Mouse (Mus musculus): ENCODE results near the gene 1700037C18Rik. TPM values are rescaled to one million over a fixed set of nuclear protein-coding genes. Genes with fewer than 3 reads are reported as not detected.
"Not testable (repeated sequence)": the region's sequence is repeated elsewhere in the genome, so short reads cannot be mapped to it uniquely, and the experiment has no call there.

1700037C18Rik gene
- polyA plus RNA-seq, 1 experiment from 2014 or later, result 15.7 TPM

GRCm38 (mm10) chr16:3852586-3852985, 55.9 kb downstream of the 1700037C18Rik start:
- H3K27ac ChIP-seq (ENCODE audit: low read depth, low read length), result no peak overlapping the region
- ATAC-seq, result no peak
- H3K4me3 ChIP-seq (ENCODE audit: low read length), result no peak overlapping the region
- H3K4me2 ChIP-seq (ENCODE audit: low read length), result no peak overlapping the region
- peaks cover 7% of the 10 kb centered on the region for H3K4me1 ChIP-seq (ENCODE audit: control insufficient read depth, insufficient read depth, low read depth, low read length)
- H3K27me3 ChIP-seq (replicated peaks; ENCODE audit: control insufficient read depth, insufficient read depth, low read length), result no peaks in the 10 kb centered on the region
- 38% methylated on average over 12 of the region's 12 CpGs for WGBS
- no peaks in the 10 kb centered on the region for H3K9me3 ChIP-seq (ENCODE audit: control insufficient read depth, low read length)
- no peak overlapping the region for H3K9ac ChIP-seq (ENCODE audit: low read depth, low read length)
- no peaks in the 10 kb centered on the region for H3K36me3 ChIP-seq (ENCODE audit: control insufficient read depth, insufficient read depth, low read length)

- H3K36me3 ChIP-seq (ENCODE audit: control insufficient read depth, insufficient read depth, low read length); ATAC-seq; H3K27me3 ChIP-seq (replicated peaks; ENCODE audit: control insufficient read depth, insufficient read depth, low read length); H3K4me2 ChIP-seq (ENCODE audit: low read length); H3K4me3 ChIP-seq (ENCODE audit: low read length); H3K9ac ChIP-seq (ENCODE audit: low read depth, low read length); H3K9me3 ChIP-seq (ENCODE audit: control insufficient read depth, low read length); H3K27ac ChIP-seq (ENCODE audit: low read depth, low read length): not testable (repeated sequence)
- H3K4me1 ChIP-seq (ENCODE audit: control insufficient read depth, insufficient read depth, low read depth, low read length), result peaks cover 11% of the 10 kb centered on the region
- 87% methylated on average over 12 of the region's 13 CpGs for WGBS
These were observed 57.2 kb downstream of the 1700037C18Rik start for GRCm38 (mm10) chr16:3851301-3851700.

GRCm38 (mm10) chr16:3848416-3848815, 60.1 kb downstream of the 1700037C18Rik start:
- H3K9ac ChIP-seq (ENCODE audit: low read depth, low read length), result no peak overlapping the region
- no peaks in the 10 kb centered on the region for H3K36me3 ChIP-seq (ENCODE audit: control insufficient read depth, insufficient read depth, low read length)
- 72% methylated on average over 3 of the region's 3 CpGs for WGBS
- no peak overlapping the region for H3K27ac ChIP-seq (ENCODE audit: low read depth, low read length)
- H3K4me3 ChIP-seq (ENCODE audit: low read length), result no peak overlapping the region
- peaks cover 11% of the 10 kb centered on the region for H3K4me1 ChIP-seq (ENCODE audit: control insufficient read depth, insufficient read depth, low read depth, low read length)
- ATAC-seq, result no peak
- H3K9me3 ChIP-seq (ENCODE audit: control insufficient read depth, low read length), result no peaks in the 10 kb centered on the region
- H3K4me2 ChIP-seq (ENCODE audit: low read length), result no peak overlapping the region
- no peaks in the 10 kb centered on the region for H3K27me3 ChIP-seq (replicated peaks; ENCODE audit: control insufficient read depth, insufficient read depth, low read length)

DNA sequence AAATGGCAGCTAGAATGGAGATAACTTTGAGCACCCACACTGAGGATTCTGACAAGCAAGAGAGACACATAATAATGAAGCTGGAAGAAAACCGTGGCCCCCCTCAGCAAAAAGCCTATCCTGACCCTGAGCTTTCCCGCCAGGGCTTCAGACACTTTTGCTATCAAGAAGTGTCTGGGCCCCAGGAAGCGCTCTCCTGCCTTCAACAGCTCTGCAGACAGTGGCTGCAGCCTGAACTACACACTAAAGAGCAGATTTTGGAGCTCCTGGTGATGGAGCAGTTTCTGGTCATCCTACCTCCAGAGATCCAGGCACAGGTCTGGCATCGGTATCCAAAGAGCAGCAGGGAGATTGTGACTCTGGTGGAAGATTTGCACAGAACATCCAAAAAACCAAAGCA, 60.6 kb downstream of the 1700037C18Rik start:
- 69% methylated on average over 4 of the region's 4 CpGs for WGBS
- peaks cover 11% of the 10 kb centered on the region for H3K4me1 ChIP-seq (ENCODE audit: control insufficient read depth, insufficient read depth, low read depth, low read length)
- peak overlapping the region; percentile 72 for H3K4me3 ChIP-seq (ENCODE audit: low read length)
- H3K4me2 ChIP-seq (ENCODE audit: low read length), result peak overlapping the region; percentile 81
- no peaks in the 10 kb centered on the region for H3K9me3 ChIP-seq (ENCODE audit: control insufficient read depth, low read length)
- no peak overlapping the region for H3K27ac ChIP-seq (ENCODE audit: low read depth, low read length)
- H3K27me3 ChIP-seq (replicated peaks; ENCODE audit: control insufficient read depth, insufficient read depth, low read length), result no peaks in the 10 kb centered on the region
- no peaks in the 10 kb centered on the region for H3K36me3 ChIP-seq (ENCODE audit: control insufficient read depth, insufficient read depth, low read length)
- peak overlapping the region; percentile 86 for H3K9ac ChIP-seq (ENCODE audit: low read depth, low read length)
- ATAC-seq, result no peak

DNA sequence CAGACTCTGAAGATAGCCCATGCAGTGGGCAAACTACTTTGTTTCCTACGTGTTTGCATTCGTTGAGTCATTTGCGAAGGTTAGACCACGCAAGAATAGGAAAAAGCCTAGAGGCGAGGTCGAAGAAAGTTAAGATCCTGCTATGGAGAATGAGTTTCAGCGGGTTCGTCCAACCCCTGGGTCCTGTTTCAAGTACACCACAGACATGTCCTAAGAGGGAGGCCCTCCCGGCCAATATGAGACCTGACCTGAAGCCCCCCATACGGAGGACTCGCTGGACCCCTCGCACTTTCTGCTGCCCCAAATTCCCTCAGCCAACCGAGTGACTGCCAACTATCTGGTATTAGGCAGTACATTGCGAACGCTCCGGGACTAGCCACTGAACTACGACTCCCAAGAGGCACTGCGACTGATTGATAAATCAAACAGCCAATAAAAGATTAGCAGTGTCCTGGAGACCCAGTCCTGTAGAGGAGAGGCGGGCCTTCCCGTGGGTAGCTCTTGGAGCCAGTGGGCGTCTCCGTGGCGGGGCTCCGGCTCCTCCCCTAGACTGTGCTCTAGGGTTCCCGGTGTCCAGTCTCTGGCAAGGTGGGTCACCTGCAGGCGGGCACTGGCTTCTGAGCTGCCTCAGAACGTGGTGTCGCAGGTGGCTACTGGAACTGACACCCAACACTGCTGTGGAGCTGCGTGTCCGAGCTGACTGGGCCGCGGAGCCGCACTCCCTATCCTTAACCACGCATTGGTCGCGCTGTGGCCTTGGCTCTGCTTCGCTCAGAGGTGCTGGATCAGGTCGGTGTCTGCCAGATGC, 61.6 kb downstream of the 1700037C18Rik start, which contains the start of gene Zfp174:
Gene Zfp174 (plus strand): TSS at position 558 of the 808 bp plus-strand sequence.
- Histone ChIP-seq H3K4me1 (ENCODE audit: control insufficient read depth, insufficient read depth, low read depth, low read length) (peaks cover 11% of the 10 kb centered on the region), H3K36me3 (ENCODE audit: control insufficient read depth, insufficient read depth, low read length) (no peaks in the 10 kb centered on the region), H3K4me2 (ENCODE audit: low read length) (peak within 1 kb of the TSS; percentile 81), H3K27ac (ENCODE audit: low read depth, low read length) (peak within 1 kb of the TSS; percentile 77), H3K9ac (ENCODE audit: low read depth, low read length) (peak within 1 kb of the TSS; percentile 86), H3K4me3 (ENCODE audit: low read length) (peak within 1 kb of the TSS; percentile 72), H3K27me3 (replicated peaks; ENCODE audit: control insufficient read depth, insufficient read depth, low read length) (no peaks in the 10 kb centered on the region), H3K9me3 (ENCODE audit: control insufficient read depth, low read length) (no peaks in the 10 kb centered on the region)
- ATAC-seq, result peak; percentile 99
- WGBS, result 4% methylated on average over 38 of the region's 38 CpGs

Small RNA genes lying within 50 kb of the gene (microRNA-seq; reads per million reads assigned to microRNA genes)
- not detected for gene Gm23493

Other genes starting within 250 kb of the 1700037C18Rik start
- gene Mefv, start 190.6 kb downstream of the 1700037C18Rik start, polyA plus RNA-seq (2015; fragmentation: Nextera tagmentation; extraction: Ambion mirVana), result not detected in 2 replicates
- 40.6 and 47.5 TPM in 2 replicates for gene Zfp263, start 164.6 kb downstream of the 1700037C18Rik start, polyA plus RNA-seq (2015; fragmentation: Nextera tagmentation; extraction: Ambion mirVana)
- gene Olfr15, start 77.8 kb downstream of the 1700037C18Rik start, polyA plus RNA-seq (2015; fragmentation: Nextera tagmentation; extraction: Ambion mirVana), result not detected in 2 replicates
- gene Zfp174, start 61.4 kb downstream of the 1700037C18Rik start, polyA plus RNA-seq (2015; fragmentation: Nextera tagmentation; extraction: Ambion mirVana), result 2.5 and 3.3 TPM in 2 replicates
- gene Naa60, start 36.3 kb downstream of the 1700037C18Rik start, polyA plus RNA-seq (2015; fragmentation: Nextera tagmentation; extraction: Ambion mirVana), result 105 and 107 TPM in 2 replicates
- gene Zfp597, start 24.1 kb downstream of the 1700037C18Rik start, polyA plus RNA-seq (2015; fragmentation: Nextera tagmentation; extraction: Ambion mirVana), result 12.7 and 15.6 TPM in 2 replicates
- 0.51 and 1.5 TPM in 2 replicates for gene Gm20695, start 24.0 kb downstream of the 1700037C18Rik start, polyA plus RNA-seq (2015; fragmentation: Nextera tagmentation; extraction: Ambion mirVana)
- 37.0 and 42.3 TPM in 2 replicates for gene Cluap1, start 112 bp upstream of the 1700037C18Rik start, polyA plus RNA-seq (2015; fragmentation: Nextera tagmentation; extraction: Ambion mirVana)
- 0.70 and 1.1 TPM in 2 replicates for gene Nlrc3, start 67.9 kb upstream of the 1700037C18Rik start, polyA plus RNA-seq (2015; fragmentation: Nextera tagmentation; extraction: Ambion mirVana)
- 23.2 and 31.7 TPM in 2 replicates for gene Slx4, start 95.1 kb upstream of the 1700037C18Rik start, polyA plus RNA-seq (2015; fragmentation: Nextera tagmentation; extraction: Ambion mirVana)
- gene Dnase1, start 128.3 kb upstream of the 1700037C18Rik start, polyA plus RNA-seq (2015; fragmentation: Nextera tagmentation; extraction: Ambion mirVana), result 4.0 and 7.5 TPM in 2 replicates
- 54.4 and 59.1 TPM in 2 replicates for gene Trap1, start 169.1 kb upstream of the 1700037C18Rik start, polyA plus RNA-seq (2015; fragmentation: Nextera tagmentation; extraction: Ambion mirVana)

Measured in hindbrain, embryonic 16.5 days (tissue).